Mouse (Mus musculus): ENCODE measurements around the gene Syne3. TPM values are rescaled to one million over a fixed set of nuclear protein-coding genes. Genes with fewer than 3 reads are reported as not detected.

The Syne3 gene
- polyA plus RNA-seq, 1 experiment from 2014 or later, result 2.8 TPM

DNA sequence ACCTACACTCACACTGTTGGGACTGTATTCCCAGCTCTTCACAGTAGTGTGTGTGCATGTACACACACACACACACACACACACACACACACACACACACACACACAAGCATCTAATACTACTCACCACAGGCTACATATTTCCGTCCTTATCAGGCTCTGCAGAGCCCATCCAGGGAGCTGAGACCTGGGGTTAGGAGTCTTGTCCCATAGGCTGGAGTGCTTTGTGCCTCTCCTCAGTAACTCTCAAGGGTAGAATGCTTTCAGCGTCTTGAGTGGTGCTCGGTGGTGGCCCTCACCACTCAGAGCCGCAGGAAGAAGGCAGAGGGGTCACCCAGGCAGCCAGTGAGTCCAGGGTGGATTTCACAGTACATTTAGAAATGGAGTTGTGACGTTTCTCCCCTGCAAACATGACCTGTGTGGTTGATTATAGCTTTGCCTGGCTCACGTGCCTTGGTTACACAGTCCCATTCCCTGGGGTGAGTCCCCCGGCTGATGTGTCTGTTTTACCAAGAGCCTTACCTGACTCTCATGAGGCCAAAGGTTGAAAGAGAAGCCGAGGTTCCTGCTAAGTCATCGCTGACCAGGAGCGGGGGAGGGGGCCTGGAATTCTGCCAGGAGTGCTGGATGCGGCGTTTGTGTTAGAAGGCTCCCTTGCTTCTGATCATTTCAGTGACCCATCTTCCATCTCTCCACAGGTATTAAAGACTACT is 30.1 kb upstream of the Syne3 start:
- 43% methylated on average over 12 of the region's 12 CpGs for WGBS (ENCODE audit: insufficient replicate concordance)
- no peaks in the 10 kb centered on the region for H3K9me3 ChIP-seq (replicated peaks; ENCODE audit: control insufficient read depth, low read length)
- H3K4me1 ChIP-seq (ENCODE audit: control insufficient read depth, low read depth, low read length), result peaks cover 64% of the 10 kb centered on the region
- peaks cover 74% of the 10 kb centered on the region for H3K36me3 ChIP-seq (ENCODE audit: control insufficient read depth, insufficient read depth)
- H3K4me2 ChIP-seq (ENCODE audit: low read depth, low read length), result peak overlapping the region; percentile 88
- H3K27ac ChIP-seq (ENCODE audit: low read length), result peak overlapping the region; percentile 99
- H3K9ac ChIP-seq (ENCODE audit: low read depth, low read length), result peak overlapping the region; percentile 75
- no peaks in the 10 kb centered on the region for H3K27me3 ChIP-seq (ENCODE audit: control insufficient read depth, insufficient read depth, low read depth, low read length)
- peak overlapping the region; percentile 90 for H3K4me3 ChIP-seq (ENCODE audit: low read depth, low read length)
- ATAC-seq (ENCODE audit: low read depth), result peak; percentile 68

DNA sequence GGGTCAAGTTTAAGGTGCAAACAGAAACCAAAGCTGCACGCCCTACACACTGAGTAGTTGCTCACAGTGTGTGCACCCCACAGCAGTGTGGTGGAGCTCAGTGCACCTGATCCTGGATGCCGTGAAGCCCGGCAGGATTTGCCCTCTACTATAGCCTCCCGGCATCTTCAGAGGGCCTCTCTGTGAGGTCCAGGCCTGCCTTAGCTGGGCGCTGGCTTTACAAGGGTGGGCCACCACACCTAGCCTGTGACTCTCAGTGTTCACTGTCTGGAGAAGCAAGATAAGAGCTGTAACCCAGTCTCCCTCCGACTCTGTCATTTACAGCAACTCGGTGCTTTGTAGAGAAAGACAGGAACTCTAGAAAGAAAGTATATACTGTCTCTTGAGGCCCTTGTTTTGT is 29.3 kb upstream of the Syne3 start:
- H3K4me3 ChIP-seq (ENCODE audit: low read depth, low read length), result peak overlapping the region; percentile 90
- H3K27me3 ChIP-seq (ENCODE audit: control insufficient read depth, insufficient read depth, low read depth, low read length), result no peaks in the 10 kb centered on the region
- H3K27ac ChIP-seq (ENCODE audit: low read length), result peak overlapping the region; percentile 99
- peak overlapping the region; percentile 88 for H3K4me2 ChIP-seq (ENCODE audit: low read depth, low read length)
- 25% methylated on average over 7 of the region's 7 CpGs for WGBS (ENCODE audit: insufficient replicate concordance)
- H3K9me3 ChIP-seq (replicated peaks; ENCODE audit: control insufficient read depth, low read length), result no peaks in the 10 kb centered on the region
- H3K36me3 ChIP-seq (ENCODE audit: control insufficient read depth, insufficient read depth), result peaks cover 66% of the 10 kb centered on the region
- peaks cover 70% of the 10 kb centered on the region for H3K4me1 ChIP-seq (ENCODE audit: control insufficient read depth, low read depth, low read length)
- peak; percentile 90 for ATAC-seq (ENCODE audit: low read depth)
- peak overlapping the region; percentile 98 for H3K9ac ChIP-seq (ENCODE audit: low read depth, low read length)

DNA sequence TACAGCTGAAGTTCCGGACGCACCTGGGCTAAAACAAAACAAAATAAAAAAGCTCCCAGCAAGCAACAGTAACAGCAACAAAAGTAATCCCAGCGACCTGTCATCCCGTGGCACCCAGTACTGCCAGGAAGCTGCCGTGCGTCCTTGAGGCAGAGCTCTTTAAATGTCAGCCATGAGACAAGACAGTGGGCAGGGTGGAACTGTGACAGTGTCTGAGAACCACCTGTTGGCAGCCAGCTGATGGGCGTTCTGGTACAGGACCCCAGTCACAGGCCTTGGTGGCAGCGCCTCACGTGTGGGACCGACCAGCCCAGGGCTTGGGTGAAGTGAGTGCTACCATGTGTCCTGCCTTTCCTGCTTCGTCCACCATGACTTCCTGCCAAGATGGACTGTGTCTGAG is 28.6 kb upstream of the Syne3 start:
- H3K36me3 ChIP-seq (ENCODE audit: control insufficient read depth, insufficient read depth), result peaks cover 59% of the 10 kb centered on the region
- H3K4me1 ChIP-seq (ENCODE audit: control insufficient read depth, low read depth, low read length), result peaks cover 71% of the 10 kb centered on the region

DNA sequence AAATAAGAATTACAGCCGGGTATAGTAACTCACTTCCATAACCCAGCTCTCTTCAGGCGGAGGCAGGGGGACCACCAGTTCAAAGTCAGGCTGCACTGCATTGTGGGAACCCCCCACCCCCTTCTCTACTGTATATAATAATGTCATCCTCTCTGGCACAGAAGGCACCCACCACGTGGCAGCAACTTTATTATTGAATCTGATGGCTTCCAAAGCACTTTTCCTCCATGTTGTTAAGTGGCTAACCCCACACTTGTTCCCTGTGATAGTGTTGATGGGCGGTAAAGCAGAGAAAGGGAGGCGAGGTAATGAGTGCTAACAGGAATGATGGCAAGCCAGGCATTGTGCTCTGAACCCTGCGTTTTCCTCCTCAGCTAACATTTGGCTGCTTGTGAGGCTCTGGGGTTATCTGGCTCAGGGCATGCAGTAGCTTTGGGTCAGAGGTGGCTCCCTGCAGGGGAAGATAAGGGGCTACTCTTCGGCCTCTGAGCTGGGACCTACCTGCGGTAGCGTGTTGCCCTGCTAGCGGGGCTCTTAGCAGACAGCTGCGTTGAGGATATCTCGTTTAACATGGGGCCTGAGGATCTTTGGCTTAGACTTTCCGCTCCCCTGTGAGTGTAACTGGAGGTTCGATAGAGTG is 24.6 kb upstream of the Syne3 start:
- peaks cover 68% of the 10 kb centered on the region for H3K4me1 ChIP-seq (ENCODE audit: control insufficient read depth, low read depth, low read length)
- peak overlapping the region; percentile 90 for H3K4me3 ChIP-seq (ENCODE audit: low read depth, low read length)
- ATAC-seq (ENCODE audit: low read depth), result peak; percentile 52
- peak overlapping the region; percentile 88 for H3K4me2 ChIP-seq (ENCODE audit: low read depth, low read length)
- H3K27ac ChIP-seq (ENCODE audit: low read length), result peak overlapping the region; percentile 99
- H3K9me3 ChIP-seq (replicated peaks; ENCODE audit: control insufficient read depth, low read length), result no peaks in the 10 kb centered on the region
- H3K27me3 ChIP-seq (ENCODE audit: control insufficient read depth, insufficient read depth, low read depth, low read length), result no peaks in the 10 kb centered on the region
- H3K36me3 ChIP-seq (ENCODE audit: control insufficient read depth, insufficient read depth), result peaks cover 40% of the 10 kb centered on the region
- peak overlapping the region; percentile 98 for H3K9ac ChIP-seq (ENCODE audit: low read depth, low read length)
- WGBS (ENCODE audit: insufficient replicate concordance), result 15% methylated on average over 14 of the region's 14 CpGs

More for the DNA sequence above, 28.6 kb upstream of the Syne3 start:
- Histone ChIP-seq H3K9ac (ENCODE audit: low read depth, low read length) (peak overlapping the region; percentile 98), H3K9me3 (replicated peaks; ENCODE audit: control insufficient read depth, low read length) (no peaks in the 10 kb centered on the region), H3K4me2 (ENCODE audit: low read depth, low read length) (peak overlapping the region; percentile 88), H3K27me3 (ENCODE audit: control insufficient read depth, insufficient read depth, low read depth, low read length) (no peaks in the 10 kb centered on the region), H3K27ac (ENCODE audit: low read length) (peak overlapping the region; percentile 99), H3K4me3 (ENCODE audit: low read depth, low read length) (peak overlapping the region; percentile 90)
- 61% methylated on average over 11 of the region's 11 CpGs for WGBS (ENCODE audit: insufficient replicate concordance)
- no peak for ATAC-seq (ENCODE audit: low read depth)

DNA sequence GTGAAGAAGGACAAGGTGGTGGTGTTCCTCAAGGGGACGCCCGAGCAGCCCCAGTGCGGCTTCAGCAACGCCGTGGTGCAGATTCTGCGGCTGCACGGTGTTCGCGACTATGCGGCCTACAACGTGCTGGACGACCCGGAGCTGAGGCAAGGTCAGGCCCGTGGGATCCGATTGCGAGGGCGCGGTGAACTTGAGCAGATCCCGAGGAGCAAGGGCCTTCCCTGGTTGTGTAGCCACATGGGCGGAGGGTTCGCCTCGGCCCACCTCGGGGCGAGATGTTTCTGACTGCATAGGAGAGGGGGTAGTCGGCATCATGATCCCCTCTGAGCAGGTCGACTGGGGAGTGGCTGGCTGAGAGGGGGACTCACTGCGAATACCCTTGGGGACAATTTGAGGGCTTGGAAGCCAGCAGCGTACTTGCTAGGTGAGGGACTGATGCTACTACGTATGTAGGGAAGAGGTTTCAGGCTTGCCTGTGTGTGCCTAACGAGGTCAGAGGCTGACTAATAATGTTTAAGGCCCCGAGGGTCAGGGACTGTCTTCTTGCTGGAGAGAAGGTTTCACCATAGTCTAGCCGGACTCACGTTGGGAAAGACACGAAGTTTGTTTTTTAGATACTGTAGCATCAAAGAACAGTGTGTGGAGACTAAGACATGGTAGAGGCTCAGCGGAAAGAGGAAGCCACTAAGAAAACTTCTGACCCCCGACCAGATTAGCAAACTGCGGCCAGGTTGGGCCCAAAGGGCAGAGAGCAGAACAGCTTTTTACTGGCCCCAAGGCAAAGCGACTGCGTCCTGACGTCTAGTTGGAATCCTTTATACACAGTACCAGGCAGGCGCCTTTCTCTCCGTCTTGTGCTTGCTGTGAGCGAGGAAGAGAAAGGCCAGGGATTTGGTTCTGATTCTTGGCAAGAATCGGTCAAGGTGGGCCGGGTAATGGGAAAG is 23.5 kb upstream of the Syne3 start:
- ATAC-seq (ENCODE audit: low read depth), result no peak; the same call in 1 of the 2 replicates
- H3K4me1 ChIP-seq (ENCODE audit: control insufficient read depth, low read depth, low read length), result peaks cover 68% of the 10 kb centered on the region

DNA sequence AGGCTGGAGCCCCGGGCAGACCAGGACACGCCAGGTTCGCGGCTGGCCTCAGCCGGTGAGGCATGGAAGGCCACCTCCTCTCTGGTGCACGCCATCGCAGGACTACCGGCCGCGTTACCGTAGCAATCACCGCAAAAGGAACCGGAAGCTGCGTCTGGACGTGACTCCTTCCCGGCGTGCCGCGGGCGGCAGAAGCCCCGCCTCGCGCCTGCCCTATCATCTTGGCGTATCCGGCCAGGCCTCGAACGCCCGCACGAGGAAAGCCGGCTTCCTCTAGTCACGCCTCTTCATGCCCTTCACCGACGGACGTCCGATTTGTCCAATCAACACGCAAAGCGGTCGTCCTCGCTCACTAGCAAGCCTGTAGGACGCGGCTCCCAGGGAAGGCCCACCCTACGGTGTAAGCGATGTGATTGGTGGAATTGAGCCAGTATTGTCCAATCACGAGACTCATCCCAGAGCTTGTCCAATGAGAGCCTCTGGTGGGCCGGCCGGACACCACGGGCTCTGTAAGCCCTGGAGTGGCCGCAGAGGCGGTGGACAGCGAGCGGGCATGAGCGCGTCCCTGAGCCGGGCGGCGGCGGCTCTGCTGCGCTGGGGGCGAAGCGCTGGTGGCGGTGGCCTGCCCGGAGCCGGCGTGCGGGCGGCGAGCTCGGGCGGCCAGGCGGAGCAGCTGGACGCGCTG is 22.7 kb upstream of the Syne3 start, which contains the start of gene Glrx5:
Gene Glrx5, plus strand, starts transcription at position 542 of the 685 bp plus-strand sequence.
- no peaks in the 10 kb centered on the region for H3K9me3 ChIP-seq (replicated peaks; ENCODE audit: control insufficient read depth, low read length)
- peak within 1 kb of the TSS; percentile 90 for H3K4me3 ChIP-seq (ENCODE audit: low read depth, low read length)
- peak within 1 kb of the TSS; percentile 99 for H3K27ac ChIP-seq (ENCODE audit: low read length)
- H3K36me3 ChIP-seq (ENCODE audit: control insufficient read depth, insufficient read depth), result peaks cover 37% of the 10 kb centered on the region
- no peaks in the 10 kb centered on the region for H3K27me3 ChIP-seq (ENCODE audit: control insufficient read depth, insufficient read depth, low read depth, low read length)
- H3K4me2 ChIP-seq (ENCODE audit: low read depth, low read length), result peak within 1 kb of the TSS; percentile 88
- under 1% methylated on average over 72 of the region's 72 CpGs for WGBS (ENCODE audit: insufficient replicate concordance)
- peaks cover 67% of the 10 kb centered on the region for H3K4me1 ChIP-seq (ENCODE audit: control insufficient read depth, low read depth, low read length)
- H3K9ac ChIP-seq (ENCODE audit: low read depth, low read length), result peak within 1 kb of the TSS; percentile 98
- ATAC-seq (ENCODE audit: low read depth), result peak; percentile 88

More for the DNA sequence above, 23.5 kb upstream of the Syne3 start:
- peak overlapping the region; percentile 98 for H3K9ac ChIP-seq (ENCODE audit: low read depth, low read length)
- H3K9me3 ChIP-seq (replicated peaks; ENCODE audit: control insufficient read depth, low read length), result no peaks in the 10 kb centered on the region
- H3K36me3 ChIP-seq (ENCODE audit: control insufficient read depth, insufficient read depth), result peaks cover 39% of the 10 kb centered on the region
- peak overlapping the region; percentile 88 for H3K4me2 ChIP-seq (ENCODE audit: low read depth, low read length)
- peak overlapping the region; percentile 90 for H3K4me3 ChIP-seq (ENCODE audit: low read depth, low read length)
- no peaks in the 10 kb centered on the region for H3K27me3 ChIP-seq (ENCODE audit: control insufficient read depth, insufficient read depth, low read depth, low read length)
- WGBS (ENCODE audit: insufficient replicate concordance), result under 1% methylated on average over 45 of the region's 45 CpGs
- H3K27ac ChIP-seq (ENCODE audit: low read length), result peak overlapping the region; percentile 99

DNA sequence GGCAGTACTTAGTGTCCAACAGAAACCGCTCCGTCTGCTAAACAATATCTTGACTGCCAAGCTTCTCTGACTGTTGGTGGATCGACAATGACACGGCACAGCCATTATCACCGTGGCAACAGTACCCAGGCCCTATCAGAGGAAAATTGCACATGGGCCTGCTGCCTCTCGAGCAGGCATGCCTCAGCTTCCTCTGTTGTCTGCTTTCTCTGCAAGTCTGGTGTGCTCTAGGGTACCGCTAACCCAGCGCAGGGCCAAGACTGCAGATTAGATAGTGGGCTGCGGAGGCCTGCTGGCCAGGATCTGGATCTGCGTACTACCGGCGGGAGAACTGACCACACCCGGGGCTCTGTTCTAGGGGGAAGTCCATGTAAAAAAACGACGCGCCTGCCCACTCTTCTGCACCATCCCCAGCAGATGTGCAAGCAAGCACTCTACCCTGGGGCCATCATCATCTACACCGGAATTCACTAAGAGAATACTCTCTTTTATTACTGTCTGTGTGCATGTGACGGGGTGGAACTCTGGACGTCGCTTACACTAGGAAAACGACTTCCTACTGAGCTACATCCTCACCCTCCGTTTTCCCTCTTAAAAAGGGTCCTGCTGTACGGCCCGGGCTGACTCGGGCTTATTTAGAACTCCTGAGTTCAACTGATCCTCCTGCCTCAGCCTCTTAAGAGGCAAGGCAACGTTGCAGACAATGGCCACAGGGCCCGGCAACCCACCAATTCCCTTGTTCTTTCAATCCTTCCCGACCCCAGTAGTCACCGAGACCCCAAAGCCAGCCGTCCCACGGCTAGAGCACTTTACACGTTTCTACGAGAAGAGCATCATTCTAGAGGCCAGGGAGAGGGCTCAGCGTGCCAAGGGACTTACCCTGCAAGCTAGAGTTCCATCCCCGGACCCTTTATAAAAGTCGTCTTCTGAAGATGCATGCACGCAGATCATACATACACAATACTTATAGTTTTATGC is 21.8 kb upstream of the Syne3 start:
- Histone ChIP-seq H3K27ac (ENCODE audit: low read length) (peak overlapping the region; percentile 84), H3K4me1 (ENCODE audit: control insufficient read depth, low read depth, low read length) (peaks cover 61% of the 10 kb centered on the region), H3K9ac (ENCODE audit: low read depth, low read length) (peak overlapping the region; percentile 74), H3K27me3 (ENCODE audit: control insufficient read depth, insufficient read depth, low read depth, low read length) (no peaks in the 10 kb centered on the region), H3K4me3 (ENCODE audit: low read depth, low read length) (peak overlapping the region; percentile 78), H3K9me3 (replicated peaks; ENCODE audit: control insufficient read depth, low read length) (no peaks in the 10 kb centered on the region), H3K36me3 (ENCODE audit: control insufficient read depth, insufficient read depth) (peaks cover 29% of the 10 kb centered on the region), H3K4me2 (ENCODE audit: low read depth, low read length) (peak overlapping the region; percentile 68)
- WGBS (ENCODE audit: insufficient replicate concordance), result 2% methylated on average over 37 of the region's 37 CpGs
- ATAC-seq (ENCODE audit: low read depth), result no peak
